Mouse (Mus musculus): Measurements from ENCODE around the gene Olfr148. TPM values are rescaled to one million over a fixed set of nuclear protein-coding genes. Genes with fewer than 3 reads are reported as not detected.

Gene Olfr148
- not detected for total RNA-seq (2021)
- long read RNA-seq, experiment 1, result 0 reads
- long read RNA-seq, experiment 2, result 0 reads

GRCm38 (mm10) chr9:39610355-39610754, at the start of gene Olfr148:
Olfr148 (plus strand) TSS chr9:39610655.
- DNase-seq, result no peak

GRCm38 (mm10) chr9:39575469-39575868, 35.0 kb upstream of the Olfr148 start, which contains the start of gene Olfr959:
Olfr959 (minus strand) TSS chr9:39575569.
- peak; percentile 7 for DNase-seq

- no peak for DNase-seq
Observed at GRCm38 (mm10) chr9:39577050-39577449, 33.4 kb upstream of the Olfr148 start.

DNA sequence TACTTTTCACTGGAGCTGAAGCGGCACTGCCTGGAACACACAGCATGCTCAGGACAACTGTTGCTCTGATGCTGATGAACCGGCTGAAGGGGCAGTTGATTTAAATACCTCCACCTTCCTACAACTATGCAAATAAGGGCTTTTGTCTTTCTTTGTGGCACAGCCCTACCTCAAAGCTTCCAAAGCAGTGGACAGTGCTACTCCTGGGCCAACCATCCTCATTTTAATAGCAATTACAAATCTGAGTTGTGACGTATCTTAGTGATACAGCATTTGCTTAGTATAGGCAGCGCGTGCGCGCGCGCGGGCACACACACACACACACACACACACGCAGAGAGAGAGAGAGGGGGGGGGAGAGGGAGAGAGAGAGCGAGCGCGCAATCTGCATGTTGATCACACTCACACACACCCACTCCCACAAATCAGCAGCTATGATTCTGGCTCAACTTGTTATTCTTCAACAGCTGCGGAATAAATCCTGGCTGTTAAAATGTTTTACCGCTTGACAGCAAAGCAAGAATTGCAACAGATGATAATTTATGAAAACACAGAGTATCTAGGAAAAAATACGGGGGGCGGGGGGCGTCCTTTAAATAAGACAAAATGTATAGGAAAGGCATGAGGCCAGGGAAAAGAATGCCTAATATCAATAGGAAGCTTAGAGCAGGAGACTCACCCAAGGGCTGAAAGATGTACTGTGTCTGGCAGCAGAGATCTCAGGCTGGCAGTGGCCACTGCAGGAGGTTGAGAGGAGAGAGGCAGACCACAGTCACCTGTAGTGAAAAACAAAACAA, 7.7 kb upstream of the Olfr148 start:
- DNase-seq, result no peak

DNA sequence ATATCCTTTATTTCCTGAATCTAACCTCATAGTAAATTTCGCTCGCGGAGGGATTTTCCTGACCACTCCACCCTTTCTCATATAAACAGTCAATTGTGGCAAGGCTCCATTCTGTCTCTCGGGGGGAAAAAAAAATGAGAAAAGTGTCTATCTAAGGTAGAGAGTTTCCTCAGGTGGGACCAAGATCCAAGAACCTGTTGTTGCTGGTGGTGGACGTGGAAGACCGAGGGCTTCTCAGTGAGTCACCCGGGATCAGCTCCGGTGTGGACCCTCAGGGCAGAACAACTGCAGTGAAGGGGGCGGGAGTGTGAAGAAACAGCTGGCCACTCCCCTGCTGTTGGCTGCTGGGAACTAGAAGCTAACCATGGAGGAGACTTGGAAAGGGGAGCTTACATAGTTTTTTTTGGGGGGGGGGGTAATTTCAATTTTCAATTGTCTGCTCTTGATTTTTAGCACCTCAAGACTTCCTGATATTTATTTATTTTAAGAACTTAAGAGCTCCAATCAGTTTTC, 7.1 kb upstream of the Olfr148 start:
- peak; percentile 19 for DNase-seq

- DNase-seq, result peak; percentile 5
Observed at GRCm38 (mm10) chr9:39603999-39604453, 6.4 kb upstream of the Olfr148 start, which contains the start of gene AW551984. AW551984 (minus strand) TSS chr9:39604403.

GRCm38 (mm10) chr9:39608497-39608896, 2.0 kb upstream of the Olfr148 start:
- DNase-seq, result no peak

GRCm38 (mm10) chr9:39611953-39612352, 1.5 kb downstream of the Olfr148 start:
- peak; percentile 20 for DNase-seq

DNA sequence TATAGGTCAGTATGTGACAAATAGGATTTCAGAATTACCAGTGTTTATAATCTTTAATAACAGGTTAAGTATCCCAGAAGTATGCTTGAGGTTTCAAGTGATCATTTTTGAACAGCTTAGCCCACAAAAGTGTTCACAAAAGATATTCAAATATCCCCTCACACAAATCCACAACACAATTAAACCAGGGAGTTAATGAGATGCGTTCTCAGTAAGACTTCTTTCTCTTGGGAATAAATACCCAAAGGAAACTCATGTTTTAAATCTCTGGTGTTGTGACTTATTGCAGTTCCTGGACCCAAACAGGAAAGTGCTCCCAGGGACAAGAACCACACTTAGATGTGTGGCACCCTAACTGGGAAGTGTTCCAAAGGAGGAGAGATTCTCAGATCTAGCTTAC, 10.6 kb downstream of the Olfr148 start, which contains the start of gene Olfr960:
TSS of gene Olfr960 (plus strand) at position 301 of the 400 bp plus-strand sequence.
- DNase-seq, result no peak

- no peak for DNase-seq
Observed at GRCm38 (mm10) chr9:39623783-39624182, 13.3 kb downstream of the Olfr148 start.

DNA sequence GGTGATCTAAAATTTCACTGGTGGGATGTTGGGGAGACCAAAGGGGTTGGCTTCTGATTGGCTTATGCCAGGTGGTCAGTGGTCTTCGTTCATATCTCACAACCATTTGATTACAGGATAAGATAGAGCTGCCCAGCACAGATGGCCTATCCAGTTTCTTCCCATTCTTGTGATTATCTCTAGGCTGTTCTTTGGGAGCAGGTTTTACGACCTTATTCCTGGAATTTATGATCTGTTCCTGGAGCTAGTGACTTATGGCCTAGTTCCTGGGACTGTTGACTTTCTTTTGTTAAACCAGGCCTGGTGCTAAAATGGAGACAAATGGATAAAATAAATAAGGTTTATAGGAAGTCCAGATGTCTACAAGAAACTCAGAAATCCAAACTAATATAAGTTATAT, 14.3 kb downstream of the Olfr148 start:
- DNase-seq, result no peak

DNA sequence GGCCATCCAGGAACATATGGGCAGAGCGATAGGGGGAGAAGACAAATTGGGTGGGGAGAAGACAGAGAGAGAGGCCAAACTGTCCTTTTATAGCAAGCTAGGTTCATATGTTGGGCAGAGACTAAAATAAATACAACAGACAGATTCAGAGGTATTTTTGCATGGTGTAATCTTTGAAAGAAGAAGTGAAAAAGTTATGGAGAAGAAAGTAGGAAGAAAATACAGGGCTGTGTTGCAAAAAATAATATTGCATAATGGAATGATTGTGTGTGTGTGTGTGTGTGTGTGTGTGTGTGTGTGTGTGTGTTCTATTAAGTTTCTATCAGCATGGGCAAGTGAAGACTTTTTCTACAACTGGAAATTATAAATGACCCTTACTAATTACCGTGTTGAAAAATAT, 18.6 kb downstream of the Olfr148 start:
- no peak for DNase-seq

DNA sequence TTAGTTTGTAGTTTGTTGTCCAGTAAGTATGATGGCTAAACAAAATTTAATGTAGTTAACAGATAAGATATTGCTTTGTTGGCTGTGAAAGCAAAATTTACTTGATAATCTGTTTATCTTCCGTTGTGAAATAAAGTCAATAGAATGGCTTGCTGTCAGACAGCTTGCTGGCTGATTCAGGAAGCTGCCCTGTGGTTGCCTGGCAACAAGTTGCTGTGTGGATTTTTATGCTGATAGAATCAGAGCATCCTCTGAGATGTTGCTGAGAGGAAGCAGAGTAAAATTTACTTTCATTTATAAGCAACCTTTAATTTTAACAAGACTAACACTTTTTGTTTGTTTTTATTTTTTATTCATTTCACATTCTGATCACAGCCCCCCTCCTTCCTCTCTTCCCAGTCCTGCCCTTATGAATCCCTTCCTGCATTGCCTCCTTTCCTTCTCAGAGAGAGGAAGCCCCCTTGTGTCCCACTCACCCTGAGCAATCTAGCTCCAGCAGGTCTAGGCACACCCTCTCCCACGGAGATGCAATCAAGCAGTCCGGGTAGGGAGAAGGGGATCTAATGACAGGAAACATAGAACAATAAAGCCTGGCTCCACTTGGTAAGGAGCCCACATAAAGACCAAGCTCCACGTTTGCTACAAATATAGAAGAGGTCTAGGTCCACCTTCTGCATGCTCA, 23.6 kb downstream of the Olfr148 start:
- no peak for DNase-seq

GRCm38 (mm10) chr9:39644785-39645184, 34.3 kb downstream of the Olfr148 start, which contains the start of gene Olfr961:
Olfr961 (plus strand) TSS chr9:39645085.
- no peak for DNase-seq

DNA sequence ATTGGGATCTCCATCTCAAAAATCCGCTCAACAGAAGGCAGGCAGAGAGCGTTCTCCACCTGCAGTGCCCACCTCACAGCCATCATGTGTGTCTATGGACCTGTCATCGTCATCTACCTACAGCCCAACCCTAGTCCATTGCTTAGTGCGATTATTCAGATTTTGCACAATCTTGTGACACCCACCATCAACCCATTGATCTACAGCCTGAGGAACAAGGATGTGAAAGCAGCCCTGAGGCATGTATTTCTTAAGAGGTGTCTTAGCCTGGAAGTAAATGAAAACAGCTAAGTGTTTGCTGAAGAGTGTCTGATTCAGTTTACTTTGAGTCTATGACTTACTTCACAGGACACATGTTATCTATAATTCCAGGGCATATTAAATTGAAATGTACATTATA, 36.9 kb downstream of the Olfr148 start:
- DNase-seq, result no peak

- no peak for DNase-seq
Observed at GRCm38 (mm10) chr9:39654756-39655396, 44.4 kb downstream of the Olfr148 start.

Other genes with a start within 250 kb of the Olfr148 start
- gene Olfr951, start 223.2 kb upstream of the Olfr148 start, total RNA-seq (2021), result not detected
- gene Olfr952, start 183.5 kb upstream of the Olfr148 start, total RNA-seq (2021), result not detected
- not detected for gene Olfr954, start 154.0 kb upstream of the Olfr148 start, total RNA-seq (2021)
- not detected for gene Olfr955, start 138.7 kb upstream of the Olfr148 start, total RNA-seq (2021)
- gene Olfr44, start 116.7 kb upstream of the Olfr148 start, total RNA-seq (2021), result not detected
- gene Olfr957, start 94.8 kb upstream of the Olfr148 start, total RNA-seq (2021), result not detected
- not detected for gene Olfr958, start 56.6 kb upstream of the Olfr148 start, total RNA-seq (2021)
- gene Olfr959, start 35.1 kb upstream of the Olfr148 start, total RNA-seq (2021), result not detected
- 10 to 100 TPM; 15.4 to 20.6 TPM for gene AW551984, start 6.3 kb upstream of the Olfr148 start, total RNA-seq (2021)
- not detected for gene Olfr960, start 10.7 kb downstream of the Olfr148 start, total RNA-seq (2021)
- gene Olfr961, start 34.4 kb downstream of the Olfr148 start, total RNA-seq (2021), result not detected
- not detected for gene Olfr963, start 56.5 kb downstream of the Olfr148 start, total RNA-seq (2021)
- not detected for gene Olfr149, start 96.5 kb downstream of the Olfr148 start, total RNA-seq (2021)
- not detected for gene Olfr965, start 100.7 kb downstream of the Olfr148 start, total RNA-seq (2021)
- gene Olfr150, start 120.3 kb downstream of the Olfr148 start, total RNA-seq (2021), result not detected
- gene Olfr967, start 135.6 kb downstream of the Olfr148 start, total RNA-seq (2021), result not detected
- gene Olfr968, start 172.6 kb downstream of the Olfr148 start, total RNA-seq (2021), result not detected
- not detected for gene Olfr969, start 180.3 kb downstream of the Olfr148 start, total RNA-seq (2021)
- not detected for gene Olfr970, start 198.2 kb downstream of the Olfr148 start, total RNA-seq (2021)
- not detected for gene Olfr971, start 226.2 kb downstream of the Olfr148 start, total RNA-seq (2021)